Mouse (Mus musculus) ES-E14 (cell line): ENCODE measurements around the gene Gdf11.

Experiments
- MAFK ChIP-seq: IDR thresholded peaks from 2 replicates; pipeline ENCODE4 v1.6.1; 2014; ENCODE audit warnings: mild to moderate bottlenecking, low read depth, low read length, inconsistent platforms; ENCODE audit not compliant: insufficient read depth
- ZC3H11A ChIP-seq: IDR thresholded peaks from 2 replicates; pipeline ENCODE4 v1.6.1; 2012; ENCODE audit warnings: low read depth, mild to moderate bottlenecking, inconsistent platforms, low read length, borderline replicate concordance
- ZNF384 ChIP-seq: IDR thresholded peaks from 2 replicates; pipeline ENCODE4 v1.6.1; 2012; ENCODE audit warnings: low read depth, low read length, inconsistent platforms

GRCm38 (mm10) chr10:128904812-128905211 lies 13.3 kb upstream of the Gdf11 start:
- TF ChIP-seq ZNF384 (no peak), MAFK (no peak), ZC3H11A (no peak)
